Mouse (Mus musculus) midbrain, postnatal 0 days (tissue): ENCODE data around the gene 9330182L06Rik. TPM values are rescaled to one million over a fixed set of nuclear protein-coding genes. Genes with fewer than 3 reads are reported as not detected.

Source experiments
- ATAC-seq: fragments of 200-750 bp; cut with Nextera tagmentation; 2 replicates; pipeline ENCODE4 v1.8.0; 2017; ENCODE audit warnings: moderate number of reproducible peaks, mild to moderate bottlenecking, moderate TSS enrichment, moderate library complexity; ENCODE audit not compliant: low FRiP score
- DNase-seq: peaks from one replicate; pipeline ENCODE4 v3.0.0-alpha.2; 2015; ENCODE audit warnings: low spot score
- H3K27ac ChIP-seq: fragments of 300-500 bp; sonication (generic); 2 replicates; pipeline ENCODE4 v1.5.1; 2014; ENCODE audit warnings: low read depth, mild to moderate bottlenecking, low read length, mixed read lengths
- H3K27me3 ChIP-seq: fragments of 300-500 bp; sonication (generic); 2 replicates; pipeline ENCODE4 v1.6.1; 2014; ENCODE audit warnings: low read length, control low read depth, mixed read lengths; ENCODE audit not compliant: insufficient read depth
- H3K36me3 ChIP-seq: fragments of 300-500 bp; sonication (generic); 2 replicates; pipeline ENCODE4 v1.6.1; 2014; ENCODE audit warnings: low read length, control low read depth, mixed read lengths; ENCODE audit not compliant: insufficient read depth
- H3K4me1 ChIP-seq: fragments of 300-500 bp; sonication (generic); 2 replicates; pipeline ENCODE4 v1.6.1; 2014; ENCODE audit warnings: mild to moderate bottlenecking, control low read depth, antibody characterized with exemption, low read length, mixed read lengths; ENCODE audit not compliant: insufficient read depth
- H3K4me2 ChIP-seq: fragments of 300-500 bp; sonication (generic); 2 replicates; pipeline ENCODE4 v1.6.1; 2014; ENCODE audit warnings: low read depth, mild to moderate bottlenecking, low read length, mixed read lengths; ENCODE audit not compliant: poor library complexity, severe bottlenecking
- H3K4me3 ChIP-seq: fragments of 300-500 bp; sonication (generic); 2 replicates; pipeline ENCODE4 v1.5.1; 2014; ENCODE audit warnings: low read depth, mild to moderate bottlenecking, low read length, moderate library complexity
- H3K9ac ChIP-seq: fragments of 300-500 bp; sonication (generic); replicated peaks from 2 replicates; pipeline ENCODE4 v1.6.1; 2014; ENCODE audit warnings: mild to moderate bottlenecking, low read length, moderate library complexity, mixed read lengths; ENCODE audit not compliant: poor library complexity, severe bottlenecking
- H3K9me3 ChIP-seq: fragments of 300-500 bp; sonication (generic); 2 replicates; pipeline ENCODE4 v1.6.1; 2016; ENCODE audit warnings: low read length, control low read depth
- CTCF ChIP-seq: IDR thresholded peaks from 2 replicates; pipeline ENCODE4 v1.5.1; 2016; ENCODE audit warnings: antibody characterized with exemption, mild to moderate bottlenecking
- whole genome bisulfite sequencing: fragments of 180-500 bp; shearing (Covaris S2); extraction: QIAGEN DNeasy Blood & Tissue Kit; methylation state at CpG from one replicate; pipeline ENCODE4 v1.1.7; 2014; 5-methylcytosine and 5-hydroxymethylcytosine counted together
- polyA plus RNA-seq: library from polyadenylated mRNA; unstranded; fragments of >200 nt; fragmentation: Nextera tagmentation; extraction: Ambion mirVana; gene quantifications from 2 replicates; pipeline ENCODE4 v1.2.1, GENCODE M21; 2015
- total RNA-seq: library from RNA; depleted of rRNA; stranded (reverse); fragments of >200 nt; gene quantifications from 2 replicates; pipeline ENCODE4 v1.2.3, GENCODE M21; 2014

Gene 9330182L06Rik
- total and polyA plus RNA-seq, 2 experiments from 2014 or later = 26.8 to 42.9 TPM

DNA sequence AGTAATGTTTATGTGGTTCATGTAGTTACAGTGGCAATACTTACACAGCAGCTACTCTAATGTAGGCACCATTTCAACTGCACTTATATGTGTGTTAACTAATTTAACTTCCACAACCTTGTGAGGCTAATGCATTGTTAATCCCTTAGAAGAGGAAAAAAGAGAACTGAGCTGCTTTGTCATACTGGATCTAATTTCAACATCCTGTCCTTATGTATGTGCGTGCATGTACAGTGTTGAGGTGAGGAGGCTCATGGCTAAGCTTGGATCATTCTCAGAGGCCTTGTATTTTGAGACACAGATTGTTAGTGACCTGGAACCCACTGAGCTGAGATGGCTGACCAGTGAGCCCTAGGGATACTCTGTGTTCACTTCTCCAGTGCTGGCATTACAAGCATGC is 88.3 kb downstream of the 9330182L06Rik start:
- DNase-seq = no peak
- no peak for ATAC-seq
- Histone ChIP-seq H3K9me3 (no peaks in the 10 kb centered on the region), H3K36me3 (no peaks in the 10 kb centered on the region), H3K27ac (no peak overlapping the region), H3K4me2 (no peak overlapping the region), H3K4me3 (no peak overlapping the region), H3K4me1 (peaks cover 3% of the 10 kb centered on the region; the same call in 1 of the 2 replicates), H3K9ac (no peak overlapping the region), H3K27me3 (no peaks in the 10 kb centered on the region)
- TF ChIP-seq CTCF = no peak
- 88% methylated on average over 1 of the region's 1 CpGs for WGBS

DNA sequence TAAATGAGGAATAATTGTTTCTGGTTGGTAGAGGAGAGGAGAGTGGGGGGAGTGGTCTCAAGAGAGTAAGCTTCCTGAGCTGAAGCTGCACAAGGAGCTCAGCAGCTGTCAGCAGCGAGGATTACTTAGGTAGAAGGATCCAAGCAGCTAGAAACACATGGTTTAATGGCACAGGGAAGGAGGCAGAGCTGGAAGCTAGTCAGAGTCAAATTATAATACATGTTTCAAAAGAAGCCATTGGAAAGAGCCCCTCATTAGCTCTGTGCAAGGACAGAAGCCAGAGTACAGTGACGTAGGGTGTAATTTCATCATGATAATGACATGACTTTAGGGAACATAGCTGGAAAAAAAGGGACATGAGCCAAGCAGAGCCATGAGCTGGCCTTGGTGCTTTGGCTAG is 92.2 kb downstream of the 9330182L06Rik start:
- no peaks in the 10 kb centered on the region for H3K27me3 ChIP-seq

DNA sequence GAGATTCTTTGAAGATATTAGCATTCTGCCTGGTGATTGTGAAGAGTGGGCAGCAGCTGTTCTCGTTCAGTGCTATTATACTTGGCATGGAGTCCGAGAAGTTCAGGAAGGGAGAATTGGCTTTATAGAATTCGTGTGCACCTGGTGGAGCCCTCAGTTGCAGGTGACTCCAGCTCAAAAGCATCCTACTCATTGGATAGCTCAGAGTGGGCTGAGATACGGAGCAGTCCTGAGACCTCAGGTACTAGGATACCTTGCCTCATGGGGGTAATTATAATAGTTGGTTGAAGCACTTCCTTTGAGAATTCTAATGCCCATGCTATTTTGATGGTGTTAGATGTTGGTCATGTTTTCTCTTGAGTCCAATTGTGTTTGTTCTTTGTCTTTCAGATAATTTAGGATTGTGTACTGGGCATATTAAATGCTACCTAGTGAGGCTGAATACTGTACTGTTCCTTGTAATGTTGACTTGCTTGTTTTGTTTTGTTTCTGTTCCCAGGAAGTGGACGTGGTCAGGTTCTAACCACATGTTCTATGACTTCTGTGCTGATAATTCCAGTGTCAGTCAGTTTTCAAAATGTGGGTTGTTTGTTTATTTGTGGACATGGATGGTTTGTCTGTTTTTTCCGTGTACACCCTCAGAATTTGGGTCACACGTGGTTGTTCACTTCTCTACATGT is 96.2 kb downstream of the 9330182L06Rik start:
- no peak for ATAC-seq
- Histone ChIP-seq H3K4me2 (no peak overlapping the region), H3K9me3 (no peaks in the 10 kb centered on the region), H3K27me3 (no peaks in the 10 kb centered on the region), H3K4me1 (peaks cover 3% of the 10 kb centered on the region; the same call in 1 of the 2 replicates), H3K27ac (no peak overlapping the region), H3K4me3 (no peak overlapping the region), H3K36me3 (no peaks in the 10 kb centered on the region), H3K9ac (no peak overlapping the region)
- no peak for DNase-seq
- 86% methylated on average over 7 of the region's 7 CpGs for WGBS
- TF ChIP-seq CTCF = no peak

More for the DNA sequence above, 92.2 kb downstream of the 9330182L06Rik start:
- peak overlapping the region; percentile 18; the same call in 1 of the 2 replicates for H3K27ac ChIP-seq
- no peak for TF ChIP-seq CTCF
- WGBS = 18% methylated on average over 2 of the region's 2 CpGs
- DNase-seq = peak; percentile 33
- H3K9me3 ChIP-seq = no peaks in the 10 kb centered on the region
- H3K4me1 ChIP-seq = peaks cover 3% of the 10 kb centered on the region; the same call in 1 of the 2 replicates
- no peak overlapping the region for H3K4me2 ChIP-seq
- no peaks in the 10 kb centered on the region for H3K36me3 ChIP-seq
- H3K4me3 ChIP-seq = no peak overlapping the region
- ATAC-seq = peak; percentile 53
- no peak overlapping the region for H3K9ac ChIP-seq

DNA sequence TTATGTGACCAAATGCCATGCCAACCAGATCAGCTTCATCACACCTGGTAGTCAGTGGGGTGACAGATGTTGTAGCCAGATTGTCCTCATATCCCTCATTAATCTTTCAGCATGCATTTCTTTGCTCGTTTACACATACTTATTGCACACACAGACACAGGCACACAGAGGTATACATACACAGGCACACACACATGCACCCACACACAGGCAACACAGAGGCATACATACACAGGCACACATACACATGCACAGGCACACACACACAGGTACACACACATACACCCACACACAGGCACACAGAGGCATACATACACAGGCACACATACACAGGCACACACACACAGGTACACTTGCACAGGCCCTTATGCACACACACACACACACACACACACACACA is 99.0 kb downstream of the 9330182L06Rik start:
- Histone ChIP-seq H3K36me3 (no peaks in the 10 kb centered on the region), H3K9me3 (no peaks in the 10 kb centered on the region), H3K9ac (no peak overlapping the region), H3K4me1 (no peaks in the 10 kb centered on the region; the same call in 1 of the 2 replicates), H3K27me3 (no peaks in the 10 kb centered on the region), H3K27ac (no peak overlapping the region), H3K4me2 (no peak overlapping the region), H3K4me3 (no peak overlapping the region)
- TF ChIP-seq CTCF = no peak
- DNase-seq = no peak
- 65% methylated on average over 1 of the region's 1 CpGs for WGBS
- no peak for ATAC-seq

DNA sequence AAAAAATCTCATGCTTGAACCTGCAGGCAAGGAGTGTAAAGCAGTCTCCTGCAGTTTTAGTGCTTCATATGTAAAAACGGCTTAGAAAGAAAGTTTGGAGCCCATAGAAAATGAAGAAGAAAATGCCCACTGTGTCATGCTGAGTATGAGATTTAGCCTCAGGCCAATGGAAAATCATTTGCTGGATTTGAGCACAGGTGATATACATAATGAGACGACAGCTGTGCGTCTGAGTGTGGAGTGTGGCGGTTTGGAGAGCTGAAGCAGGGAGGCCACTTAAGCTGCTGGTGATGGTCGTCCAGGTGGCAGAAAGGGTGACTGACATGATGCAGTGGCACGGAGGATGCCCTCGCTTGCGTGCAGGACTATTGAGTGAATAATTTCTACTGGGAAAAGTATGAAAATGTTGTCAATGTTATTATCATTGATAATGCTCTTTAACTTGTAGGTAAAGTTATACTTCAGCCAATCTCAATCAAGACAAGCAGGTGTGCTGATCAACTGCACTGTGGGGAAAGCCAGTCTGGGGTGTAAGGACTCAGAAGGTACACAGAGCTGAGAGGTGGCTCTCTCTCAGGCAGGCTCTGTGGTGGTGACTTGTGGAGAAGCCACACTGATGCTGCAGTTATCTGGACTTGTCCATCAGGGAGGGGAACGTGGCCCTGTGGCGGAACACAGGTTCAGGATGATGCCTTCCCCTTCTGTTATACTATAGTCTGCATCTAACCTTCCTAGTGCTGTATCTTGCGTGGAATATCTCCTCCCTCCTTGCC is 102.2 kb downstream of the 9330182L06Rik start:
- H3K4me3 ChIP-seq = no peak overlapping the region
- DNase-seq = no peak
- no peak overlapping the region for H3K4me2 ChIP-seq
- no peaks in the 10 kb centered on the region; the same call in 1 of the 2 replicates for H3K4me1 ChIP-seq
- peak; percentile 26; the same call in 1 of the 2 replicates for ATAC-seq
- 50% methylated on average over 11 of the region's 11 CpGs for WGBS
- no peaks in the 10 kb centered on the region for H3K27me3 ChIP-seq
- H3K36me3 ChIP-seq = no peaks in the 10 kb centered on the region
- H3K9me3 ChIP-seq = no peaks in the 10 kb centered on the region
- H3K9ac ChIP-seq = no peak overlapping the region
- H3K27ac ChIP-seq = no peak overlapping the region
- no peak for TF ChIP-seq CTCF

DNA sequence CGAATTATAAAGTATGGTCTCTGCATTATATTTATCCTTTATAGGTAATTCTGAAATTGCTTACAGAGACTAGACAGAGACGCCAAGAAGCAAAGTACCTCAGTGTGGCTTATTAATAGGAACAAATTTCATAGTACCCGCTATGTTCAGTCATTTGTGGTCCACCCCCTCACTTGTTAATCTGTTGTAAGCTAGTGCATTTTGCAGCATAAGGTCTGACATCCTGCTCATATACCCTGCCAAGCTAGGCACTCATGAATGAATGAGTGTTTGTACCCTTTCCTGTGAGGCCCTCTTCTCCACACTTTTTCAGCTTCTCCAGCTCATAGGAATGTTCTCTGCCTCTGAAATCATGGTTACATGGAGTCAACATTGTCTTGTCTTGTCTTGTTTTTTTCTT is 105.2 kb downstream of the 9330182L06Rik start:
- WGBS = 93% methylated on average over 3 of the region's 3 CpGs
- DNase-seq (no peak), ATAC-seq (no peak)

More for the DNA sequence above, 105.2 kb downstream of the 9330182L06Rik start:
- Histone ChIP-seq H3K36me3 (no peaks in the 10 kb centered on the region), H3K27me3 (no peaks in the 10 kb centered on the region), H3K9ac (no peak overlapping the region), H3K4me1 (no peaks in the 10 kb centered on the region; the same call in 1 of the 2 replicates), H3K4me2 (no peak overlapping the region), H3K27ac (no peak overlapping the region), H3K9me3 (no peaks in the 10 kb centered on the region), H3K4me3 (no peak overlapping the region)
- no peak for TF ChIP-seq CTCF
